Comparison of ENCODE assay signal across 7 mouse cellular contexts in the genomic region with DNA sequence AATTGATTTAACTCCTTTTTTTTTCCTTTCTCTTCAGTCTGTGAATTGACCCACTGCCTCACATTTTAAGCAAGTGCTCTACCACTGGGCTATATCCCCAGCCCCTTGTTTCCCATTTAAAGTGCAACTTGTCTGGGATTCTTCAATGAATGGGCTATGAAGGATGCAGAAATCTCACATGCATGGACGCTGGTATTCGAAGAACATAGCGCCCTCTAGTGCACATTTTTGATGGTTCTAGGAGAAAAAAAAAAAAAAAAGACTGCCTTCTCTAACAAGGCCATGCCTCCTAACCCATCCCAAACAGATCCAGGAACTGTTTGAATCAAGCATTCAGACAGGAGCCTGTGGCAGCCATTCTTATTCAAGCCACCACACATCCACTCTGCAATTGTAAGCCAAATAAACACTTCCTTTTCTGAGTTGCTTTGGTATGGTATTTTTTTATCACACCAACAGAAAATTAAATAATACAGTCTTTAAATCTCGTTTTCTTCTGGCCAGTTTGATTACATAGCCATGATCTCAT. TPM values are rescaled to one million over a fixed set of nuclear protein-coding genes. Genes with fewer than 3 reads are reported as not detected.
DNase-seq lines count a peak whose midpoint lies in the region; ATAC-seq and TF ChIP-seq lines count a peak whose summit lies in the region.

No protein-coding gene starts in this region.

- H3K4me3 ChIP-seq in kidney, embryonic 14.5 days (ENCODE audit: low read length), result no peak overlapping the region
- H3K4me3 ChIP-seq in E14TG2a.4 (replicated peaks; ENCODE audit: low read length), result no peak overlapping the region
- H3K4me3 ChIP-seq in hindbrain, embryonic 12.5 days, result no peak overlapping the region
- H3K4me3 ChIP-seq in midbrain, embryonic 16.5 days (ENCODE audit: low read depth, low read length), result no peak overlapping the region

- WGBS in kidney, embryonic 14.5 days, result 22% methylated on average over 4 of the region's 4 CpGs
- WGBS in hindbrain, embryonic 12.5 days, result 24% methylated on average over 4 of the region's 4 CpGs
- 22% methylated on average over 4 of the region's 4 CpGs for WGBS in midbrain, embryonic 16.5 days

- ATAC-seq in kidney, embryonic 14.5 days (ENCODE audit: low FRiP score, low TSS enrichment), result no peak
- ATAC-seq in hindbrain, embryonic 12.5 days (ENCODE audit: low FRiP score), result 0 out of 2 replicates have a peak, but pooled peaks have one; percentile 16
- ATAC-seq in midbrain, embryonic 16.5 days, result peak; percentile 28; the same call in 1 of the 2 replicates
- no peak for ATAC-seq in granulocyte monocyte progenitor cell, adult 5-6 weeks (replicated peaks; ENCODE audit: poor library complexity, severe bottlenecking)

- DNase-seq in kidney, postnatal 10 days, result peak; percentile 57
- peak; percentile 85 for DNase-seq in ZHBTc4 (ENCODE audit: low read depth, low spot score)

- H3K9ac ChIP-seq in kidney, embryonic 14.5 days (ENCODE audit: low read depth, low read length), result no peak overlapping the region
- H3K9ac ChIP-seq in hindbrain, embryonic 12.5 days, result no peak overlapping the region
- no peak overlapping the region for H3K9ac ChIP-seq in midbrain, embryonic 16.5 days (ENCODE audit: low read depth, low read length)

- H3K9me3 ChIP-seq in kidney, embryonic 14.5 days (ENCODE audit: control insufficient read depth, low read length), result no peaks in the 10 kb centered on the region
- H3K9me3 ChIP-seq in E14TG2a.4 (ENCODE audit: low read length), result no peaks in the 10 kb centered on the region
- H3K9me3 ChIP-seq in hindbrain, embryonic 12.5 days (replicated peaks), result no peaks in the 10 kb centered on the region
- no peaks in the 10 kb centered on the region for H3K9me3 ChIP-seq in midbrain, embryonic 16.5 days (replicated peaks; ENCODE audit: control insufficient read depth, low read length, poor library complexity, severe bottlenecking)

- H3K36me3 ChIP-seq in kidney, embryonic 14.5 days (ENCODE audit: control insufficient read depth, insufficient read depth, low read length), result no peaks in the 10 kb centered on the region
- H3K36me3 ChIP-seq in E14TG2a.4 (ENCODE audit: insufficient read depth, low read length), result no peaks in the 10 kb centered on the region
- no peaks in the 10 kb centered on the region for H3K36me3 ChIP-seq in hindbrain, embryonic 12.5 days
- no peaks in the 10 kb centered on the region for H3K36me3 ChIP-seq in midbrain, embryonic 16.5 days (ENCODE audit: control insufficient read depth, insufficient read depth, low read length)

- H3K27me3 ChIP-seq in kidney, embryonic 14.5 days (ENCODE audit: control insufficient read depth, insufficient read depth, low read length), result no peaks in the 10 kb centered on the region
- peaks cover 19% of the 10 kb centered on the region for H3K27me3 ChIP-seq in E14TG2a.4 (ENCODE audit: insufficient read depth, low read length)
- H3K27me3 ChIP-seq in hindbrain, embryonic 12.5 days, result no peaks in the 10 kb centered on the region
- no peaks in the 10 kb centered on the region for H3K27me3 ChIP-seq in midbrain, embryonic 16.5 days (ENCODE audit: control insufficient read depth, insufficient read depth, low read depth, low read length)

- no peaks in the 10 kb centered on the region for H3K4me1 ChIP-seq in kidney, embryonic 14.5 days (ENCODE audit: control insufficient read depth, insufficient read depth, low read length)
- no peaks in the 10 kb centered on the region for H3K4me1 ChIP-seq in E14TG2a.4 (replicated peaks; ENCODE audit: low read depth, low read length)
- H3K4me1 ChIP-seq in hindbrain, embryonic 12.5 days, result no peaks in the 10 kb centered on the region; the same call in 1 of the 2 replicates
- no peaks in the 10 kb centered on the region for H3K4me1 ChIP-seq in midbrain, embryonic 16.5 days (ENCODE audit: control insufficient read depth, insufficient read depth, low read length)

- H3K27ac ChIP-seq in kidney, embryonic 14.5 days (ENCODE audit: low read depth, low read length), result no peak overlapping the region
- no peak overlapping the region for H3K27ac ChIP-seq in hindbrain, embryonic 12.5 days
- no peak overlapping the region for H3K27ac ChIP-seq in midbrain, embryonic 16.5 days (ENCODE audit: low read length)

- TF ChIP-seq CTCF in E14TG2a.4 (conservative IDR thresholded peaks at IDR 0.05; ENCODE audit: low read length), result peak; percentile 58

- no peak overlapping the region for H3K4me2 ChIP-seq in kidney, embryonic 14.5 days (replicated peaks; ENCODE audit: low read depth, low read length)
- H3K4me2 ChIP-seq in hindbrain, embryonic 12.5 days (replicated peaks), result no peak overlapping the region
- H3K4me2 ChIP-seq in midbrain, embryonic 16.5 days (ENCODE audit: low read length), result no peak overlapping the region

RNA-seq across cellular contexts. Expression of a gene that starts 4.2 kb away (rescaled TPM):
- polyA plus RNA-seq in kidney, embryonic 14.5 days (2014; fragmentation: Nextera tagmentation; extraction: Ambion mirVana), result 1.1 and 1.4 TPM in 2 replicates
- polyA plus RNA-seq in hindbrain, embryonic 12.5 days (2016; fragmentation: Nextera tagmentation; extraction: Ambion mirVana), result 1.0 and 1.1 TPM in 2 replicates
- polyA plus RNA-seq in midbrain, embryonic 16.5 days (2015; fragmentation: Nextera tagmentation; extraction: Ambion mirVana), result 0.37 and 0.48 TPM in 2 replicates
- not detected in 2 replicates for total RNA-seq in granulocyte monocyte progenitor cell, adult 5-6 weeks (2014; fragmentation: Nextera tagmentation)
- 0.34 and 0.72 TPM in 2 replicates for total RNA-seq in granulocyte monocyte progenitor cell, adult 5-6 weeks (2017)

RNA-seq across cellular contexts. Expression of a gene that starts 16.3 kb away (rescaled TPM):
- 0.90 and 1.4 TPM in 2 replicates for polyA plus RNA-seq in kidney, embryonic 14.5 days (2014; fragmentation: Nextera tagmentation; extraction: Ambion mirVana)
- 2.6 and 3.1 TPM in 2 replicates for polyA plus RNA-seq in hindbrain, embryonic 12.5 days (2016; fragmentation: Nextera tagmentation; extraction: Ambion mirVana)
- polyA plus RNA-seq in midbrain, embryonic 16.5 days (2015; fragmentation: Nextera tagmentation; extraction: Ambion mirVana), result 24.9 and 27.4 TPM in 2 replicates
- total RNA-seq in granulocyte monocyte progenitor cell, adult 5-6 weeks (2014; fragmentation: Nextera tagmentation), result 1.3 TPM in 1 of 2 replicates, not detected in the other
- total RNA-seq in granulocyte monocyte progenitor cell, adult 5-6 weeks (2017), result 0.05 and 0.13 TPM in 2 replicates

RNA-seq across cellular contexts. Expression of a gene that starts 33.1 kb away (rescaled TPM):
- 9.9 and 13.4 TPM in 2 replicates for polyA plus RNA-seq in kidney, embryonic 14.5 days (2014; fragmentation: Nextera tagmentation; extraction: Ambion mirVana)
- 3.7 and 4.4 TPM in 2 replicates for polyA plus RNA-seq in hindbrain, embryonic 12.5 days (2016; fragmentation: Nextera tagmentation; extraction: Ambion mirVana)
- 1.6 and 3.1 TPM in 2 replicates for polyA plus RNA-seq in midbrain, embryonic 16.5 days (2015; fragmentation: Nextera tagmentation; extraction: Ambion mirVana)
- 8.3 and 10.3 TPM in 2 replicates for total RNA-seq in granulocyte monocyte progenitor cell, adult 5-6 weeks (2014; fragmentation: Nextera tagmentation)
- total RNA-seq in granulocyte monocyte progenitor cell, adult 5-6 weeks (2017), result 9.4 and 16.1 TPM in 2 replicates

RNA-seq across cellular contexts. Expression of a gene that starts 41.0 kb away (rescaled TPM):
- polyA plus RNA-seq in kidney, embryonic 14.5 days (2014; fragmentation: Nextera tagmentation; extraction: Ambion mirVana), result 5.7 and 6.6 TPM in 2 replicates
- 12.7 and 14.6 TPM in 2 replicates for polyA plus RNA-seq in hindbrain, embryonic 12.5 days (2016; fragmentation: Nextera tagmentation; extraction: Ambion mirVana)
- 14.1 and 16.7 TPM in 2 replicates for polyA plus RNA-seq in midbrain, embryonic 16.5 days (2015; fragmentation: Nextera tagmentation; extraction: Ambion mirVana)
- 2.2 TPM in 1 of 2 replicates, not detected in the other for total RNA-seq in granulocyte monocyte progenitor cell, adult 5-6 weeks (2014; fragmentation: Nextera tagmentation)
- 0.99 and 1.7 TPM in 2 replicates for total RNA-seq in granulocyte monocyte progenitor cell, adult 5-6 weeks (2017)

RNA-seq across cellular contexts. Expression of a gene that starts 41.5 kb away (rescaled TPM):
- 51.3 and 54.1 TPM in 2 replicates for polyA plus RNA-seq in kidney, embryonic 14.5 days (2014; fragmentation: Nextera tagmentation; extraction: Ambion mirVana)
- polyA plus RNA-seq in hindbrain, embryonic 12.5 days (2016; fragmentation: Nextera tagmentation; extraction: Ambion mirVana), result 4.2 and 5.4 TPM in 2 replicates
- polyA plus RNA-seq in midbrain, embryonic 16.5 days (2015; fragmentation: Nextera tagmentation; extraction: Ambion mirVana), result 0.88 and 1.0 TPM in 2 replicates
- not detected in 2 replicates for total RNA-seq in granulocyte monocyte progenitor cell, adult 5-6 weeks (2014; fragmentation: Nextera tagmentation)
- 0.60 and 1.3 TPM in 2 replicates for total RNA-seq in granulocyte monocyte progenitor cell, adult 5-6 weeks (2017)

Comparison
In these comparisons a context has a peak if more than half of its experiments do, and no peak if none do; other contexts are left out.
1. ATAC-seq: peak in hindbrain, embryonic 12.5 days (single experiment) and midbrain, embryonic 16.5 days (single experiment); none in kidney, embryonic 14.5 days (single experiment) and granulocyte monocyte progenitor cell, adult 5-6 weeks (single experiment).